Comparison of ENCODE assay signal across 22 mouse cellular contexts in the genomic region with DNA sequence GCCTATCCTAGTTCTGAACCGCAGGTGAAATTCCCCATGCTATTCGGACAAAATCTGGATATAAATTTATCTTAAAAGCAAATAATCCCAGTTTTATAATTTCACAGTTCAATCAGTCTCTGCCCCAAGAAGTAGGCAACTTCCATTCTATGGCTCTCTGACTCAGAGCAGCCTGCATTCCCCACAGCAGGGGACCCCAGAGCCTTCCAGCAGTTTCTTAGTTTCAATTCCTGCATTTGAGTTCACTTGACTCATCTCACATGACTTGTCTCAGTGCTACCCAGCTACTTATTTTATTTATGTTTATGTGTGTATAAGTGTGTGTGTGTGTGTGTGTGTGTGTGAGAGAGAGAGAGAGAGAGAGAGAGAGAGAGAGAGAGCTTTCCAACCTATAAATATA.
"Had no signal": no experiment of that assay in that cellular context is flagged by ENCODE, and none has a peak within 500 bp of the region (broad histone marks: within the 10 kb centered on the region; RNA-seq: fewer than 3 reads in every experiment).

No protein-coding gene starts in this region.

- ATAC-seq: liver, postnatal 0 days; lung, postnatal 0 days; midbrain, embryonic 16.5 days had no signal

- H3K27ac ChIP-seq: lung, embryonic 15.5 days; macrophage; midbrain, embryonic 10.5 days; midbrain, embryonic 12.5 days; neural tube, embryonic 13.5 days; neural tube, embryonic 15.5 days had no signal

- H3K4me2 ChIP-seq: lung, embryonic 15.5 days; midbrain, embryonic 12.5 days; neural tube, embryonic 13.5 days; neural tube, embryonic 15.5 days had no signal

- H3K27me3 ChIP-seq: lung, embryonic 15.5 days; midbrain, embryonic 12.5 days; neural tube, embryonic 13.5 days; neural tube, embryonic 15.5 days had no signal

- H3K36me3 ChIP-seq: lung, embryonic 15.5 days; midbrain, embryonic 10.5 days; midbrain, embryonic 12.5 days; neural tube, embryonic 13.5 days; neural tube, embryonic 15.5 days had no signal

- H3K4me3 ChIP-seq: lung, embryonic 15.5 days; midbrain, embryonic 10.5 days; midbrain, embryonic 12.5 days; myocyte; neural tube, embryonic 13.5 days; neural tube, embryonic 15.5 days had no signal

- DNase-seq: liver, postnatal 0 days; lung, adult 2 months; lung, postnatal 14 days; lung, postnatal 36 days; midbrain, embryonic 14.5 days; retina, postnatal 1 day; right cerebral cortex, adult 18-20 months; right cerebral cortex, postnatal 25 days; right cerebral cortex, postnatal 4 days; spleen, adult 18-20 months; thymus, adult 18-20 months; thymus, postnatal 14 days; thymus, postnatal 36 days had no signal

- H3K9ac ChIP-seq: liver, postnatal 0 days; lung, embryonic 15.5 days; midbrain, embryonic 12.5 days; neural tube, embryonic 13.5 days; neural tube, embryonic 15.5 days had no signal

- H3K4me1 ChIP-seq: lung, embryonic 15.5 days; midbrain, embryonic 10.5 days; midbrain, embryonic 12.5 days; neural tube, embryonic 13.5 days; neural tube, embryonic 15.5 days had no signal

- H3K9me3 ChIP-seq: lung, embryonic 15.5 days; midbrain, embryonic 10.5 days; midbrain, embryonic 12.5 days; neural tube, embryonic 13.5 days; neural tube, embryonic 15.5 days had no signal
